Comparison of ENCODE assay signal across 25 mouse cellular contexts in genomic region chr11:59959453-59959852, GRCm38 (mm10). TPM values are rescaled to one million over a fixed set of nuclear protein-coding genes. Genes with fewer than 3 reads are reported as not detected.
DNase-seq lines count a peak whose midpoint lies in the region; ATAC-seq lines count a peak whose summit lies in the region.
"Had no signal": no experiment of that assay in that cellular context is flagged by ENCODE, and none has a peak within 500 bp of the region (broad histone marks: within the 10 kb centered on the region; RNA-seq: fewer than 3 reads in every experiment).

No protein-coding gene starts in this region.

- 0 out of 2 replicates have a peak, but pooled peaks cover 3% of the 10 kb centered on the region for H3K27me3 ChIP-seq in heart, embryonic 11.5 days (ENCODE audit: control insufficient read depth, insufficient read depth, low read length)
- H3K27me3 ChIP-seq in heart, embryonic 16.5 days (ENCODE audit: control insufficient read depth, insufficient read depth, low read length) = no peaks in the 10 kb centered on the region
- H3K27me3 ChIP-seq in embryonic facial prominence, embryonic 10.5 days (replicated peaks; ENCODE audit: low read depth, poor library complexity, severe bottlenecking) = peaks cover 34% of the 10 kb centered on the region

- H3K36me3 ChIP-seq in heart, embryonic 11.5 days (ENCODE audit: control insufficient read depth, insufficient read depth, low read length) = peaks cover 5% of the 10 kb centered on the region; the same call in 1 of the 2 replicates
- peaks cover 12% of the 10 kb centered on the region for H3K36me3 ChIP-seq in heart, embryonic 16.5 days (ENCODE audit: control insufficient read depth, insufficient read depth)
- peaks cover 53% of the 10 kb centered on the region for H3K36me3 ChIP-seq in embryonic facial prominence, embryonic 10.5 days (replicated peaks)

- H3K4me2 ChIP-seq in heart, embryonic 11.5 days = no peak overlapping the region
- no peak overlapping the region for H3K4me2 ChIP-seq in heart, embryonic 16.5 days (ENCODE audit: low read depth, low read length)
- H3K4me2 ChIP-seq: hindbrain, embryonic 15.5 days; liver, embryonic 12.5 days; midbrain, embryonic 11.5 days had no signal

- 55% methylated on average over 4 of the region's 4 CpGs for WGBS in heart, embryonic 11.5 days (ENCODE audit: insufficient replicate concordance)
- 45% methylated on average over 4 of the region's 4 CpGs for WGBS in heart, embryonic 16.5 days
- WGBS in embryonic facial prominence, embryonic 10.5 days = 84% methylated on average over 4 of the region's 4 CpGs

- ATAC-seq in heart, embryonic 11.5 days (replicated peaks; ENCODE audit: insufficient number of reproducible peaks, low FRiP score, low TSS enrichment) = no peak
- no peak for ATAC-seq in heart, embryonic 16.5 days (replicated peaks; ENCODE audit: extremely low read depth, insufficient read depth, low FRiP score)
- ATAC-seq: forebrain, postnatal 0 days; inflammation-experienced regulatory T-cells, adult 6 months; liver, embryonic 12.5 days; liver, postnatal 0 days; midbrain, embryonic 16.5 days had no signal

- no peak overlapping the region for H3K9ac ChIP-seq in heart, embryonic 11.5 days (ENCODE audit: low read depth, low read length)
- peak overlapping the region; percentile 10; the same call in 1 of the 2 replicates for H3K9ac ChIP-seq in heart, embryonic 16.5 days (ENCODE audit: low read length)
- H3K9ac ChIP-seq: forebrain, postnatal 0 days; hindbrain, embryonic 15.5 days; liver, embryonic 12.5 days; liver, postnatal 0 days had no signal

- no peaks in the 10 kb centered on the region for H3K9me3 ChIP-seq in heart, embryonic 11.5 days (replicated peaks; ENCODE audit: control insufficient read depth, low read length)
- no peaks in the 10 kb centered on the region for H3K9me3 ChIP-seq in heart, embryonic 16.5 days (replicated peaks; ENCODE audit: control insufficient read depth, low read length)
- no peaks in the 10 kb centered on the region for H3K9me3 ChIP-seq in embryonic facial prominence, embryonic 10.5 days
- H3K9me3 ChIP-seq: G1E; hindbrain, embryonic 10.5 days; hindbrain, embryonic 15.5 days; liver, embryonic 12.5 days had no signal

- no peak overlapping the region for H3K4me3 ChIP-seq in heart, embryonic 11.5 days (ENCODE audit: low read depth, low read length)
- no peak overlapping the region for H3K4me3 ChIP-seq in heart, embryonic 16.5 days (ENCODE audit: low read length)
- H3K4me3 ChIP-seq in embryonic facial prominence, embryonic 10.5 days = no peak overlapping the region
- H3K4me3 ChIP-seq: erythroblast, embryonic 14.5 days; hindbrain, embryonic 10.5 days; hindbrain, embryonic 15.5 days; liver, embryonic 12.5 days had no signal

- intact Hi-C loops in heart, postnatal 14 days (cut with DNase I) = no loop called here

- peak overlapping the region; percentile 84 for H3K27ac ChIP-seq in heart, embryonic 11.5 days (ENCODE audit: low read depth, low read length)
- peak overlapping the region; percentile 95 for H3K27ac ChIP-seq in heart, embryonic 16.5 days (ENCODE audit: low read length)
- 0 out of 2 replicates have a peak overlapping the region, but pooled peaks have one; percentile 35 for H3K27ac ChIP-seq in embryonic facial prominence, embryonic 10.5 days (replicated peaks)
- H3K27ac ChIP-seq: hindbrain, embryonic 10.5 days; hindbrain, embryonic 15.5 days; liver, embryonic 12.5 days had no signal

- DNase-seq in adrenal gland, adult 2 months = peak; percentile 47
- DNase-seq in adrenal gland, postnatal 4 days (ENCODE audit: low spot score in 2 of 2) = no peak
- no peak for DNase-seq in heart, adult 9 months (ENCODE audit: low spot score in 2 of 2)
- no peak for DNase-seq in heart, postnatal 14 days
- DNase-seq in embryonic facial prominence, embryonic 10.5 days (ENCODE audit: low spot score) = no peak
- no peak for DNase-seq in kidney, adult 18-20 months
- DNase-seq: cerebellum, adult 18-20 months; cerebellum, postnatal 10 days; forebrain, postnatal 0 days; kidney, adult 2 months; kidney, postnatal 36 days; layer of hippocampus, postnatal 36 days; left cerebral cortex, postnatal 4 days; liver, postnatal 0 days; lung, postnatal 36 days had no signal

- H3K4me1 ChIP-seq in heart, embryonic 11.5 days (ENCODE audit: control insufficient read depth, insufficient read depth, low read length) = peaks cover 46% of the 10 kb centered on the region
- peaks cover 42% of the 10 kb centered on the region for H3K4me1 ChIP-seq in heart, embryonic 16.5 days (ENCODE audit: control insufficient read depth, insufficient read depth, low read length)
- peaks cover 59% of the 10 kb centered on the region for H3K4me1 ChIP-seq in embryonic facial prominence, embryonic 10.5 days

RNA-seq across cellular contexts. Expression of gene Rasd1, which starts 5.3 kb away (rescaled TPM):
- 10 to 100 TPM; 20.7 to 43.3 TPM for total RNA-seq in adrenal gland, adult 2 months (2021)
- polyA plus RNA-seq in adrenal gland, adult 2 months (2012; rRNA removed) = 24.8 and 31.6 TPM in 2 replicates
- total RNA-seq in adrenal gland, postnatal 4 days (2021) = 10 to 100 TPM; 20.7 to 21.6 TPM
- polyA plus RNA-seq in heart, embryonic 11.5 days (2014; fragmentation: Nextera tagmentation; extraction: Ambion mirVana) = 12.0 and 13.9 TPM in 2 replicates
- 7.7 and 9.0 TPM in 2 replicates for polyA plus RNA-seq in heart, embryonic 16.5 days (2015; fragmentation: Nextera tagmentation; extraction: Ambion mirVana)
- total RNA-seq in heart, postnatal 14 days (2021) = 10 to 100 TPM; 11.9 to 13.4 TPM
- polyA plus RNA-seq in embryonic facial prominence, embryonic 10.5 days (2016; fragmentation: Nextera tagmentation; extraction: Ambion mirVana) = 2.1 and 2.4 TPM in 2 replicates
- polyA plus RNA-seq: erythroblast, embryonic 14.5 days; G1E had no signal

RNA-seq across cellular contexts. Expression of gene Med9, which starts 11.4 kb away (rescaled TPM):
- 10 to 100 TPM; 23.4 to 32.5 TPM for total RNA-seq in adrenal gland, adult 2 months (2021)
- 42.9 and 47.6 TPM in 2 replicates for polyA plus RNA-seq in adrenal gland, adult 2 months (2012; rRNA removed)
- 10 to 100 TPM; 36.5 to 41.0 TPM for total RNA-seq in adrenal gland, postnatal 4 days (2021)
- 49.1 and 51.2 TPM in 2 replicates for polyA plus RNA-seq in heart, embryonic 11.5 days (2014; fragmentation: Nextera tagmentation; extraction: Ambion mirVana)
- 44.0 and 45.6 TPM in 2 replicates for polyA plus RNA-seq in heart, embryonic 16.5 days (2015; fragmentation: Nextera tagmentation; extraction: Ambion mirVana)
- 10 to 100 TPM; 22.4 TPM for total RNA-seq in heart, postnatal 14 days (2021)
- 48.3 and 51.5 TPM in 2 replicates for polyA plus RNA-seq in embryonic facial prominence, embryonic 10.5 days (2016; fragmentation: Nextera tagmentation; extraction: Ambion mirVana)

Comparison
In these comparisons a context has a peak if more than half of its experiments do, and no peak if none do; other contexts are left out.
1. H3K27ac ChIP-seq: peak in every context shown above with its lines; median percentile 95 in heart, embryonic 16.5 days; 84 in heart, embryonic 11.5 days; 35 in embryonic facial prominence, embryonic 10.5 days.